Mouse (Mus musculus) erythroblast, adult 5-6 weeks (primary cell): ENCODE results near the gene Kif2b. TPM values are rescaled to one million over a fixed set of nuclear protein-coding genes. Genes with fewer than 3 reads are reported as not detected.

Experiments
- ATAC-seq: replicated peaks from 2 replicates; pipeline ENCODE4 v1.8.0; 2016; ENCODE audit warnings: moderate number of reproducible peaks, mild to moderate bottlenecking, moderate TSS enrichment, inconsistent platforms; ENCODE audit not compliant: poor library complexity, low FRiP score, severe bottlenecking
- total RNA-seq, 2 experiments: library from RNA; stranded (forward) in 1 of 2; stranded (reverse) in 1 of 2; fragments of 150-400 nt in 1 of 2; fragments of 200-764, 138-1000 nt in 1 of 2; gene quantifications; 2 replicates each; pipeline versions ENCODE4 v1.2.3 to v1.2.4; 2015 to 2017; ENCODE audit warnings: low replicate concordance in 2 of 2

Kif2b gene
- total RNA-seq (2015; ENCODE audit: low replicate concordance) (not detected in 2 replicates), total RNA-seq (2017; ENCODE audit: low replicate concordance) (not detected in 2 replicates)

DNA sequence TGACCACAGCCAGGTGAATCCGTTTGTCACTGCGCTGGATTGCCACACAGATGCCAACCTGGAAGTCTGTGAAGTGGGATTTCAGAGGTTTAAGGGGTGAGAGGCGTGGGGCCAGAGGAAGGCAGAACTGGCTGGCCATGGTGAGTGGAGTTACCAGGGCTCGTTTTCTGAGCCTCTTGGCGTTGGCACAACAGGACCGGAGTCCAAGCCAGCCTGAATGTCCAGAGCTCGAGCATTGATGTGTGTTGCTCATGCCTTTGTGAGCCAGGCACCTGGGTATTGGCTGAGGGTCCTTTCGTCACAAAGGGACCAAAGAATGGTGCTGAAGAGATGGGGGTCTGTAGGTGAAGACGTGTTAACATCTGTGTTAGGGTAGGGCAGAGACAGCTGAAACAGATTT, at the start of gene Kif2b:
TSS of gene Kif2b (minus strand) at position 242 of the 400 bp plus-strand sequence.
- no peak for ATAC-seq

DNA sequence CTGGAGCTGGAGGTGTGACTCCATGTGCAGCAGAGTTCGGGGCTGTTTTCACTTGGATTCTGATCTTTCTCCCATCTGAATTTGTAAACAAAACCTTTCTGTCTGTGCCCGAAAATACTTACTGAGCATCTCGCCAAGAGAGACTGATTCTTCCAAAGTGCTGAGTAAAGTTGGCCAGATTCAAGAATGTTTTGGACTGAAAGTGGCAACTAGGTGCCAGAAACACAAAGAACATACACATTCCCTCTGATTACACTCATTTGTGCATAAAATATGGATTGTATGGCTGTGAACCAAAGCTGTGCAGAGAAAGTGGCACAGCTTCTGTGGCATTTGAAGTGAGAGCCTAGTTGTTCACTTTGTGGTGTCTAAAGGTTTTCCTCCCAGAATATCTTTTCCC, 15.7 kb upstream of the Kif2b start:
- no peak for ATAC-seq

DNA sequence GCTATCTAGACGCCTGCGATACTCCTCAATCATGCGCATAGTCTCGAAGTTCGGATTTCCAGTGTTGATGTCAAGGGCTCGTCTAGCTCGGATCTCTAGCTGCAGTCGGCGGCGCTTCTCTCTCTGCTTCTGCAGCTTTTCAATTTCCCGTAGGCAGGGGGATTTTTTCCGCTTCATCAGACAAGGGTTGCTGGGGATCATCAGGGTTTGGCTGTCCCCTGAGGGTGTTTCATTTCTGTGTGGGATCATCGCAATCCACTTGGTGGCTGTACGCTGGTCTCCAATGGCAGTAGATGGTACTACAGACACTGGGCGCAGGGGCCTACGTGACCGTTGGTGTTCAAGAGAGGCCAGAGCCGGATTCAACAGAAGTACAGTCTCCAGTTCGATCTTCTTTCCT, 502 bp downstream of the Kif2b start:
- ATAC-seq, result no peak

DNA sequence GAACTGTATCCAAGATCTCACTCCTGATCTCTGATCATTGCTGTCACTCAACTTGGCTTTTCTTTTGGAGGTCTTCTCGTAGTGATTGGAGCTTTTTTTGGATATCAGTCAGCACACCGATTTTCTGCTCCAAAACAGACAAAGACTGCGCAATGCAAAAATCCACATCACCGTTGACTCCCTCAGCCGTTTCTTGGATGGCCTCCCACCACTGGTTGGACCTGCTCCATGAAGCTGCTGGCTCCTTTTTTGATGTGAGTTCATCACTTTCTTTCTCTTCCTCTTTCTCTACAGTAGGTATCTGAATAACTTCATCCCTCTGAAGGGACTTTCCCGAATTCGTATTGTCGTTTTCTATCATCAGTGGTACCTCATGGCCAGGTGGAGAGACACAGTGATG, 2.0 kb downstream of the Kif2b start:
- no peak for ATAC-seq

DNA sequence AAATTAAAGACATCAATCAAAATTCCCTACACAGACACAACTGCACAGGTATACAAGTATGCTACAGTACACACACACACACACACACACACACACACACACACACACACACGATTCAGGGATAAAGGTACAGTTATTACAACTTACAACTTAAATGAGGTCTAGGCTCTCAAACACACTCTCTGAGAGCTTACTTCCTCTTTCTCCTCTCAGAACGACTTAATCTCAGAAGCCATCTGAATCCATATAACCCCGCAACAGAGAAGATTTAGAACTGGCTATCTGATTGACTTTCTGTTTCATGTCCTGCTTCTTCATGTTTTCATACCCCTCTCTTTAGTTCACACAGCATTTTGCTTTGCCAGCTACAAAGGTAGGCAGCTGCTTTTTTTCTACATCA, 2.9 kb downstream of the Kif2b start:
- ATAC-seq, result no peak

DNA sequence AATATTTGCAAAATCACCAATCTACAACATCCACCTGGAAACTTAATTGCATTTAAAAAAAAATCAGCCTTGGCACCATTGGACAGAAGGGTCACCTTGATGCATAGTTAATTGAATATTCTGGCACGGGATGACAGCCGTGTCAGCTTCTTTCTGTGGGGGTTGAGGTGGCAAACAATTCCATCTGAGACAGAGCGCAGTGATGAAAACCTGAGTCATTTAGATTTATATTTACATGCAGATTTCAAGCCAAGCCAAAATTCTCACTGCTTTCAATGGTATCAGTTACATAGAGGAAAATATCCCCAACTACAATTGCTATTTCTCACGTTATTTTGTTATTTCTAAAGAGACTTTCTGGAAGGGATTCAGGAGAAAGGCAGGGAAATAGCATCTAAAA, 46.6 kb downstream of the Kif2b start:
- ATAC-seq, result no peak
